ENCODE assay signal across 12 mouse cellular contexts in the genomic region with DNA sequence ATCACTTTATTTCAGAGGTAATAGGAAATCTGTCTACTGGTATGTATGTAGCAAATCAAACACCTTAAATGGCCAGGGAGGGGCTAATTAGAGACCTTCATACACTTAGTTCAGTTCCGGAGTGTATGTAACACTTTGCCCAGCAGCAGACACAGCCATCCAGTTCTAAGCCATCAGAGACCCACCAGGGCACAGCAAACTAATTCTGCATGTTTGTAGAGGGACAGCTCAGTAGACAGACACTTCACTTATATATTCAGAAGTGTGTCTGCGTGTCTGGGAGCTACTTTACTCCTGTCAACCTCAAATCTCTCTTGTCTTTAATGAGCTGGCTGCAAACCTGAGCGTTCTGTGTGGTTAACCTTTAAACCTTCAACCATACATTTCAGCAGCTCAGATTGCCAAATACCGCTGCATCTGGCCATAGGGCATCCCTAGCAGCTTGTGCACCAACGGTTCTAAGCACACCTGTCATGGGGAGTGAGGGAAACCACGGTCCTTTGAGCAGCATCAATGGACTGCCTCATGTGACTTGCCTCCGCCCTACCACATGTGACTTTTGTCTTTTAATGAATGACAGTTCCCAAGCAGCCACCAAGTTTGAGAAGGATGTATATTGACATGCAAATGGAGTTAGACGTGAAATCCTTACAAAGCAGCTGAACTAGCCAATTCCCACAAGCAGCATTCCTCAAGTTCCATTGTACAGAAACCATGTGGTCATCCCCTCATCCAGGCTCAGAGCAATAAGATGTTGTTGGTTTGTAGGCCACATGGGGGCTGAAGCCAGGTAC. TPM values are rescaled to one million over a fixed set of nuclear protein-coding genes. Genes with fewer than 3 reads are reported as not detected.
DNase-seq lines count a peak whose midpoint lies in the region; ATAC-seq lines count a peak whose summit lies in the region.
"Had no signal": no experiment of that assay in that cellular context is flagged by ENCODE, and none has a peak within 500 bp of the region (broad histone marks: within the 10 kb centered on the region; RNA-seq: fewer than 3 reads in every experiment).

No protein-coding gene starts in this region.

- H3K4me3 ChIP-seq in heart, embryonic 16.5 days (ENCODE audit: low read length) = no peak overlapping the region
- no peak overlapping the region for H3K4me3 ChIP-seq in heart, embryonic 12.5 days
- H3K4me3 ChIP-seq in hindbrain, embryonic 12.5 days = no peak overlapping the region
- H3K4me3 ChIP-seq: left cerebral cortex, adult 2 months had no signal

- H3K27ac ChIP-seq in heart, embryonic 16.5 days (ENCODE audit: low read length) = no peak overlapping the region
- H3K27ac ChIP-seq in heart, embryonic 12.5 days (ENCODE audit: poor library complexity, severe bottlenecking) = no peak overlapping the region
- peak overlapping the region; percentile 83 for H3K27ac ChIP-seq in hindbrain, embryonic 12.5 days
- H3K27ac ChIP-seq: left cerebral cortex, adult 2 months had no signal

- no peaks in the 10 kb centered on the region for H3K4me1 ChIP-seq in heart, embryonic 16.5 days (ENCODE audit: control insufficient read depth, insufficient read depth, low read length)
- peaks cover 5% of the 10 kb centered on the region; the same call in 1 of the 2 replicates for H3K4me1 ChIP-seq in heart, embryonic 12.5 days (replicated peaks)
- H3K4me1 ChIP-seq in hindbrain, embryonic 12.5 days = peaks cover 14% of the 10 kb centered on the region

- DNase-seq in mesoderm, embryonic 11.5 days (ENCODE audit: low read depth, low spot score) = peak; percentile 23
- peak; percentile 56 to 71 for DNase-seq in thymus, postnatal 10 days (ENCODE audit: low spot score in 2 of 2)
- DNase-seq in urinary bladder, postnatal 4 days (ENCODE audit: low spot score in 2 of 2) = no peak
- no peak for DNase-seq in cerebellum, postnatal 25 days
- DNase-seq: cerebellum, adult 9-11 months; lung, postnatal 14 days had no signal

- no peak overlapping the region for H3K9ac ChIP-seq in heart, embryonic 16.5 days (ENCODE audit: low read length)
- H3K9ac ChIP-seq in heart, embryonic 12.5 days = no peak overlapping the region
- no peak overlapping the region for H3K9ac ChIP-seq in hindbrain, embryonic 12.5 days

- 65% methylated on average over 8 of the region's 8 CpGs for WGBS in heart, embryonic 16.5 days
- WGBS in heart, embryonic 12.5 days = 75% methylated on average over 8 of the region's 8 CpGs
- WGBS in hindbrain, embryonic 12.5 days = 40% methylated on average over 8 of the region's 8 CpGs

- no peak overlapping the region for H3K4me2 ChIP-seq in heart, embryonic 16.5 days (ENCODE audit: low read depth, low read length)
- no peak overlapping the region for H3K4me2 ChIP-seq in heart, embryonic 12.5 days
- no peak overlapping the region for H3K4me2 ChIP-seq in hindbrain, embryonic 12.5 days (replicated peaks)

- peak; percentile 58 for ATAC-seq in heart, embryonic 16.5 days (replicated peaks; ENCODE audit: extremely low read depth, insufficient read depth, low FRiP score)
- no peak for ATAC-seq in heart, embryonic 12.5 days (ENCODE audit: insufficient number of reproducible peaks, low FRiP score)
- peak; percentile 93 for ATAC-seq in hindbrain, embryonic 12.5 days (ENCODE audit: low FRiP score)
- no peak for ATAC-seq in erythroblast, adult 5-6 weeks (replicated peaks; ENCODE audit: low FRiP score, poor library complexity, severe bottlenecking)

- H3K27me3 ChIP-seq in heart, embryonic 16.5 days (ENCODE audit: control insufficient read depth, insufficient read depth, low read length) = no peaks in the 10 kb centered on the region
- H3K27me3 ChIP-seq in heart, embryonic 12.5 days (replicated peaks) = no peaks in the 10 kb centered on the region
- H3K27me3 ChIP-seq in hindbrain, embryonic 12.5 days = no peaks in the 10 kb centered on the region

- peaks cover 3% of the 10 kb centered on the region; the same call in 1 of the 2 replicates for H3K36me3 ChIP-seq in heart, embryonic 16.5 days (ENCODE audit: control insufficient read depth, insufficient read depth)
- peaks cover 4% of the 10 kb centered on the region; the same call in 1 of the 2 replicates for H3K36me3 ChIP-seq in heart, embryonic 12.5 days
- no peaks in the 10 kb centered on the region for H3K36me3 ChIP-seq in hindbrain, embryonic 12.5 days

- H3K9me3 ChIP-seq in heart, embryonic 16.5 days (replicated peaks; ENCODE audit: control insufficient read depth, low read length) = no peaks in the 10 kb centered on the region
- 0 out of 2 replicates have a peak, but pooled peaks cover 2% of the 10 kb centered on the region for H3K9me3 ChIP-seq in heart, embryonic 12.5 days (replicated peaks)
- H3K9me3 ChIP-seq in hindbrain, embryonic 12.5 days (replicated peaks) = no peaks in the 10 kb centered on the region

RNA-seq across cellular contexts. Expression of a gene that starts 11.1 kb away (rescaled TPM):
- polyA plus RNA-seq in heart, embryonic 16.5 days (2015; fragmentation: Nextera tagmentation; extraction: Ambion mirVana) = 14.1 and 15.4 TPM in 2 replicates
- 11.1 and 12.7 TPM in 2 replicates for polyA plus RNA-seq in heart, embryonic 12.5 days (2016; fragmentation: Nextera tagmentation; extraction: Ambion mirVana)
- 28.4 and 32.6 TPM in 2 replicates for polyA plus RNA-seq in hindbrain, embryonic 12.5 days (2016; fragmentation: Nextera tagmentation; extraction: Ambion mirVana)
- total RNA-seq in erythroblast, adult 5-6 weeks (2015; ENCODE audit: low replicate concordance) = 6.3 and 12.1 TPM in 2 replicates
- 16.0 and 17.6 TPM in 2 replicates for total RNA-seq in erythroblast, adult 5-6 weeks (2017; ENCODE audit: low replicate concordance)

RNA-seq across cellular contexts. Expression of a gene that starts 32.0 kb away (rescaled TPM):
- not detected in 2 replicates for polyA plus RNA-seq in heart, embryonic 16.5 days (2015; fragmentation: Nextera tagmentation; extraction: Ambion mirVana)
- polyA plus RNA-seq in heart, embryonic 12.5 days (2016; fragmentation: Nextera tagmentation; extraction: Ambion mirVana) = not detected in 2 replicates
- polyA plus RNA-seq in hindbrain, embryonic 12.5 days (2016; fragmentation: Nextera tagmentation; extraction: Ambion mirVana) = 1.0 and 1.3 TPM in 2 replicates
- total RNA-seq in erythroblast, adult 5-6 weeks (2015; ENCODE audit: low replicate concordance) = not detected in 2 replicates
- total RNA-seq in erythroblast, adult 5-6 weeks (2017; ENCODE audit: low replicate concordance) = 0.14 TPM in 1 of 2 replicates, not detected in the other
- polyA plus RNA-seq: stomach, embryonic 14.5 days had no signal

RNA-seq across cellular contexts. Expression of a gene that starts 48.8 kb away (rescaled TPM):
- 26.6 and 28.8 TPM in 2 replicates for polyA plus RNA-seq in heart, embryonic 16.5 days (2015; fragmentation: Nextera tagmentation; extraction: Ambion mirVana)
- polyA plus RNA-seq in heart, embryonic 12.5 days (2016; fragmentation: Nextera tagmentation; extraction: Ambion mirVana) = 29.3 and 32.5 TPM in 2 replicates
- 36.1 and 38.1 TPM in 2 replicates for polyA plus RNA-seq in hindbrain, embryonic 12.5 days (2016; fragmentation: Nextera tagmentation; extraction: Ambion mirVana)
- total RNA-seq in erythroblast, adult 5-6 weeks (2015; ENCODE audit: low replicate concordance) = 3.6 and 15.9 TPM in 2 replicates
- total RNA-seq in erythroblast, adult 5-6 weeks (2017; ENCODE audit: low replicate concordance) = 14.1 and 20.7 TPM in 2 replicates

Comparison
In these comparisons a context has a peak if more than half of its experiments do, and no peak if none do; other contexts are left out.
1. ATAC-seq: peak in heart, embryonic 16.5 days (single experiment) and hindbrain, embryonic 12.5 days (single experiment); none in heart, embryonic 12.5 days (single experiment) and erythroblast, adult 5-6 weeks (single experiment).
2. DNase-seq: peak in mesoderm, embryonic 11.5 days (single experiment) and thymus, postnatal 10 days (2 of 2); none in urinary bladder, postnatal 4 days (0 of 2) and cerebellum, postnatal 25 days (0 of 2).